Mouse (Mus musculus): ENCODE results near the gene Dnaaf5.

Dnaaf5 gene

DNA sequence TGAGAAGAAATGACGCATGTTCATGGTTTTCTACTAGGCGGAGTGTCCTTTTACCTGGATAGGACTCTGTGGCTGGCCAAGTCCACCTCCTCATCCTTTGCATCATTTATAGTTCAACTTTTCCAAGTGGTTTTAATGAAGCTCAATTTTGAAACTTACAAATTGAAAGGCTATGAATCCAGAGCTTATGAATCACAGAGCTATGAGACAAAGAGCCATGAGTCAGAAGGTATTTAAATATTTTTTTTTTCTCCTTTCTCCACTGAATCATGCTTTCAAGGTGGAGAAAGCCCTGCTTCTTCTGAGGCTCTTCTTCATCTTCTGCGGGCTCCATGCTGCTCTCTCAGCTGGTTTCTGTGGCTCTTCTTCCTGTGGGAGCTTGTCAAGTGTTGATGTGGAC, 79.7 kb downstream of the Dnaaf5 start:
- DNase-seq (ENCODE audit: low read depth): no peak

GRCm38 (mm10) chr5:139232083-139232482, 82.1 kb downstream of the Dnaaf5 start:
- DNase-seq (ENCODE audit: low read depth): no peak

DNA sequence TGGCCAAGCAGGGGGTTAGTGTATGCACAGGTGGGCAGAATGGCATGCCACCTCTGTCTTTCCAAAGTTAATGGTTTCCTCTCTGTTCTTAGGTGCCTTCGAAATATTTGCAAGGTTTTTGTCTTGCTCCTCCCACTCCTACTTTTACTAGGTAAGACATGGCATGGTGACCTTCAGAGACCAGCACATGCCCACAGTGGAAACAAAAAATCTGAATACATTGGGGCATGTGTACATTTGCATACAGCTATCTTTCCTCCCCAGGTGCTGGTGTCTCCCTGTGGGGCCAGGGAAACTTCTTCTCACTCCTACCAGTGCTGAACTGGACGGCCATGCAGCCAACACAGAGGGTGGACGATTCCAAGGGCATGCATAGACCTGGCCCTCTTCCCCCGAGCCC, 84.4 kb downstream of the Dnaaf5 start:
- DNase-seq (ENCODE audit: low read depth): no peak

All from c-Kit-positive CD71-positive TER-119-negative erythroid progenitor cells, embryonic 14.5 days (primary cell).